Mouse (Mus musculus) layer of hippocampus, postnatal 36 days (tissue): Measurements from ENCODE around the gene Slc38a4. TPM values are rescaled to one million over a fixed set of nuclear protein-coding genes. Genes with fewer than 3 reads are reported as not detected.

Source experiments
- DNase-seq, 2 experiments: peaks; one replicate each; pipeline ENCODE4 v3.0.0; 2022
- total RNA-seq, 2 experiments: library from RNA; stranded (reverse); gene quantifications; 2 replicates each; pipeline ENCODE4 v1.2.3; 2021

The Slc38a4 gene
- total RNA-seq, 2 experiments from 2014 or later: 0.46 to 0.67 TPM

DNA sequence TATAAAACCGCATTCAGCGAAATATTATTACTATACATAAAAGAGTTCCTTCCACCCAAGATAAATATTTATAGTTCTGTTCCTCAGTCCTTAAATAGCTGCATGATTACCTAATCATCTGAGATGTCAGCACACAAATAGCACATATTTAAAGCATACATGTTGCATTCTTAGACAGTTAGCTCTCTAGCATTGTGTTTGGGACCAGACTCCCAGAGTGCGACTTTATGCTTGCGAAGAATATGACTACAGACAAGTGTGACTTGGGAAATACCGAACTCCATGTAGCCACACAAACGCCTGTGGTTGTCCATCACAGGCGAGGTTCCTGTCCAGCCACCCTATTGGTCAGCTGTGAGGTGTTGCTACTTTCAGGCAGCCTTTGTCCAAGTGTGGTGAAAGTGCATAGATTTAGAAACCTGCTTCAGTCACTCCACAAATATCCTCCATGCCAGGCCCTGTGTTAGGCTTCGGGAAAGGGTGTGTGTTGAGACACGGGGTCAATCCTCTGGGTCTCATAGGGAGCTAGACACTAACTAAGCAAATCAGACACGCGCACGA, 40.6 kb downstream of the Slc38a4 start:
- no peak for DNase-seq

DNA sequence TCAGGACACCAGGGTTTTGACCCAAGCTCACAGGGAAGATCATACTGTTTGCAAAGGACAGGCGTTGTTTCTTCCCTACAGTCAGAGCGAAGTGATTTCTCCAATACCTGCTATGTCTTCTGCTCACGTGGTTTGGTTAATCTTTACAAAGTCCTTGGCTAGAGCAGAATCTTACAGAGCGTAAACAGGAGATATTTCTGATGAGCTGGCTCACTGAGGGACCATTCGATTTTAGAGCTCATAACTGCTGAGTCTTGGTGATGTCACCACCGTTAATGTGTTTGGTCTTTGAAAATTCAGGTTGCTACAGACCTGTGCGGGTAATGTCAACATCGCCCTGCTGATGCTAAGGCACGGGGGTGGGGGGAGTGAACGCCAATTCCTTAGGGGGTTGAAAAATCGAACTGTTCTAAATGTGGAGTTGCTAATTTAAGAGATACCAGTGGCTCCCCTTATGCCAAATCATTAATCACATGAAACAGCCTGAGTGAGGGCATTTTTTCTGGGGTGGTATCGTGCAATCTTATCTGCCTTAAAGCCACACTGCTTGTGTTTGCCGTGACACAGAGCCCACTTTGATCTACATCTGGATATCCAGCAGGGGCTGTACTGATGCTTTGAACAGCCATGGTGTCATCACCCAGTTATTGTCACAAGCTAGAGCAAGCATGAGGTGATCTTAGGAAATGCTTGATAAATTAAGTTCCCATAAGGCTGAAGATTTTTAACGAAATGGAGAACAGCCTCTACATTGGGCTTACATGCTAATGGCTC, 44.0 kb downstream of the Slc38a4 start:
- no peak for DNase-seq

DNA sequence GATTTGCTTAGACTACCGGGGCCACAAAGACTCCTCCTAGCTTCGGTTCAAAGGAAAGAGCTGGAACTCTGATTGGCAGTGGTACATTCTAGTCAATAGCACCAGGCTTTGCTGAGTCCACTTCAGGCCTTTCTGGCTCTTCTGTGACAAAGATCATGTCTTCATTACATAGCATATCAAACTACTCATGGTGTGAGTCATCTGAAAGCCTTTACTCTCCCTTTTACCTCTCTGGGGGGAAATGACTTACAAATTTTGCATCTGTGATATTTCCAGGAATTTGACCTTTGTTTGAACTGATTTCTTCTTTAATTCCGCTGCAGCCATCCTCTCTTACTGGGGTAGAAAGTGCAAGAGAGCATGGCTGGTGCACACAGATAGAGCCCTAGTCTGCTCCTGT, 46.5 kb downstream of the Slc38a4 start:
- DNase-seq: no peak

- DNase-seq: no peak
Observed at GRCm38 (mm10) chr15:97005631-97006234, 50.0 kb downstream of the Slc38a4 start.

GRCm38 (mm10) chr15:97004525-97004867, 51.3 kb downstream of the Slc38a4 start:
- no peak for DNase-seq

DNA sequence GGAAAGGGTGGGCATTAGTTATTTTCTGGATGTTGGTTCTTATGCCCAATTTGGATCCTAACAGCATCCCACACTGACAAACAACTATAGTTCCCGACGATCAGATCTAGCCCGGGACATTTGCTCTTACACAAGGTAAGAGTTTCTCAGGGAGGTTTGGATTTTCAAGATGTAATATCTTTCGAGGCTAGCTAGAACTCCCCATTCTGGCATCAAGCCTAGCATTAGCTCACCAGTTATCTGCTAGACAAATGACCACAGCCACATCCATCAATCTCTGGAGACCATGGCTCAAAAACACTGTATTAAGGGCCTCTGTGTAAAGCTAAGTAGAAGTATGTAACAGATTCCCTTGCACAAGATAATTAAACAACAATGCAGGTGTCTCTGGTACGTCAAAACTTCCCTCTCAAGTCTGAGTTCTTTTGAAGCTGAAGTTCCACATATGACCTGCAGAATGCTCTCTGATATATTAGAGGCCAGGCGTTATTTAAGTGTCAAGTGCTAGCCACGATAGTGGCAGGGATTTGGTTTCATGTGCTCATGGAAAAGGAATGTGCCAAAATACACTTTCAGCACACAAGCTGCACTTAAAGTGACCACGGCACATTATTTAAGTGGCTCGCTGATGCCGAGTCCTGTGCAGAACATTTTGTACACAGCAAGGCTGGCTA, 51.8 kb downstream of the Slc38a4 start:
- DNase-seq: no peak

GRCm38 (mm10) chr15:97003186-97003585, 52.6 kb downstream of the Slc38a4 start:
- no peak for DNase-seq

DNA sequence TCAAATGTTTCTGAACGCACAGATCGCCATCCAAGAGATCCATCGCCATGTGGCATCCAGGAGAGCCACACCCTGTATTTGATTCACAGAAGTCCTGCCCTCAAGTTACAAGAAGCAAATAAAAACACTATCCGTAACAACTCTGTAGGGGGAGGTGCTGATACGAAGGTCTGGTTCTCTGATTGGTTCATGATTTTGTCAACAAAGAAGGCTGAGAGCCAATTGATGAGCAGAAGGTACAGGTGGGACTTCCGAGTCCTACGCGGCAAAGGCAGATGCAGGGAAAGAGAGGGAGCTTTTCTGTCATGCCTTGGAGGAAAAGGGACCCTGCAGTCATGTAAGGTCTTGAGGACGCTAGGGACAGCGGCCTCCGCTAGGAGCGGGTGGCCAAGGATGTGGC, 53.0 kb downstream of the Slc38a4 start:
- no peak for DNase-seq

DNA sequence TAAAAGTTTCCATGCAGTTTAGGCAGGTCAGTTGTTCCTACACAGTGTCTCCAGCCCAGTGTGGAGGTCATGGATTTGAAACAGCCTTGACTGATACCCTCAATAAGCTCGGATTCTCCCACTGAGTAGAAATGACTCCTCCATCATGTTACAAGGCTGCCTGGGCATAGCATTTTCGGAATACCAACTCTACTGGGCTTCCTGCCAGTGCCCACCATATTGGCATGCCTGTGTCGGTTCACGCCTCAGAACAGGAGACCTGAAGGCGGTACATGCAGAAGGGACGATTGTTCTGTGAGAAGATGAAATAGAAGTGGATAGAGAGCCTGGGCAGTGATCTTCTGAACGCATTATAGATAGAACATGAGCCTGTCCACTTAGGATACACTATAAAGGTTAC, 53.9 kb downstream of the Slc38a4 start:
- peak in 1 of 2 experiments; percentile 3 for DNase-seq

GRCm38 (mm10) chr15:97001416-97001815, 54.3 kb downstream of the Slc38a4 start:
- DNase-seq: no peak

DNA sequence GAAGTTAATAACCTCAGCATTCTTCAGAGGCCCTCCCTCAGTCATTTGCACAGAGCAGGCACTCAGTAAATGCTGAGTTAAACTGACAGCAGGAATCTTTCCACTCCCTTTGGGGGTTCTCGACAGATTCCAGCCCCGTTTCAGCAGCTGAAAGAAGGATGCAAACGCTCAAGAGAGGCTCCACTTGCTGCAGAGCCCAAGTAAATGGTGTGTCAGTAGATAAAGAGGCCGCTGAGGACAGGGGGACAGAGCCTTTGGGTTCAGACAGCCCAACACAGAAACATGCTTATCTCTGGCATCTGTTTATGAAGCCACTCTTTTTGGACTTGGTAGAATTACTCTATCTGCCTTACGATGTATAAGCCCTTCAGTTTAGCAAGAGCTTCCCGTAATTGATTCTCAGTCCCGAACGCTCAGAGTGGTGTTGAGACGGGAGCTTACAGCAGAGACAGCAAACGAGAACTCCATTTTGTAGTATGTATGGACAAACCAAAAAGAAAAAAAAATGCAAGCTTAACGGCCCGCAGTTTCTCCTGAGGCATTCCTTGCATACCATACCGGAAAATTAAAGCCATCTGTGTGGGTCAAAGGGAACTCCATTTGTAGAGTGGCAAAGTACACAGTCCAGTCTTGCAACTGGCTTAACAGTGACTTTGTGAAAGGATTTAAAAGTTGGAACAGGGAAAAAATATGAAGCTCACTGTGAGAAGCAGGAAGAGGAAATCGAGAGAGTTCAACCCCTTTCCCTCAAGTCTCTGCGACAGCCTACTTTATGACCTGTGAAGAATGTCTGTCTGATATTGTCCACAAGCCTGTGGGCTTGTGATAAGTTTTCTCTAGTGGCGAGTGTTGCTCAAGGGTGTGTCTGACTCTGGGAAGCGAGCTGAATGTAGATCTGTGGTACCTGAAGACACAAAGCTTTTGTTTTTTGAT, 55.2 kb downstream of the Slc38a4 start:
- no peak for DNase-seq

DNA sequence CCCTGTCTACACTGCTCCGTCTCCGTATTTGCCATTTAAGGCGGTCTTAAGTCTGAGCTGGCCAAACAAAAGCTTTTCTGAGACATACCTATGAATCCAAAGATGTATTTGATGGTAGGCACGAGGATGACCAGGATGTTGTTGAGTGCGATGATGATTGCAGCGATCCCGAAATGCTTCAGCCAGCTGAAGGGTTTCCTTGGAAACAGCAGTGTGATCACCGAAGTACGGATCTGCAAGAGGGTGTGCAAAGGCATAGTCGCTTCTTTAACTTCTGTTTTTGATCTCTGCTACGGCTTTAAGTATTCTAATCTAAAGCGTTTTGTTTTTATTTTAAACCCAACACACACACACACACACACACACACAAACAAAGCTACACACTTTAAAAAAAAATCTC, 56.4 kb downstream of the Slc38a4 start:
- DNase-seq: no peak

GRCm38 (mm10) chr15:96985618-96986017, 70.1 kb downstream of the Slc38a4 start:
- DNase-seq: no peak

- no peak for DNase-seq
Observed at GRCm38 (mm10) chr15:96983581-96984330, 72.0 kb downstream of the Slc38a4 start.

GRCm38 (mm10) chr15:96975125-96975524, 80.6 kb downstream of the Slc38a4 start:
- DNase-seq: no peak

- no peak for DNase-seq
Observed at GRCm38 (mm10) chr15:96974131-96974530, 81.6 kb downstream of the Slc38a4 start.

DNA sequence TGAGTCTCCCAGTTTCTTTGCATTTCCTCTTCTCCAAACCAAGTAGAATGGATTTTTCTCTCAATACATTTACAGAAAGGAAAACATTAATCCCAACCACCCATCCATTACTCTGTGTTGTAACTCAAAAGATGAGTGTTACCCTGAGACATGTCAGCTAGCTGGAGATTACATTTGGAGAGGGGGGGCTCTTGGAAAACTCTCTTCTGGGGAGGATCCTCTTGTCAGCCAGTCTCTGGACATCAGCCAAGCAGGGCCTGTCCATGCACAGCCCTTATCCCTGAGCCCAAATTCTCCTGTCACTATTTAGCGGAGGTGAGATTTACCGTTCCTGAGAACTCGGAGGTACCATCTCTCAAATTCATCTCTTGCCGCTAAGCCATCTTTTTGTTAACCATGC, 82.4 kb downstream of the Slc38a4 start:
- no peak for DNase-seq

DNA sequence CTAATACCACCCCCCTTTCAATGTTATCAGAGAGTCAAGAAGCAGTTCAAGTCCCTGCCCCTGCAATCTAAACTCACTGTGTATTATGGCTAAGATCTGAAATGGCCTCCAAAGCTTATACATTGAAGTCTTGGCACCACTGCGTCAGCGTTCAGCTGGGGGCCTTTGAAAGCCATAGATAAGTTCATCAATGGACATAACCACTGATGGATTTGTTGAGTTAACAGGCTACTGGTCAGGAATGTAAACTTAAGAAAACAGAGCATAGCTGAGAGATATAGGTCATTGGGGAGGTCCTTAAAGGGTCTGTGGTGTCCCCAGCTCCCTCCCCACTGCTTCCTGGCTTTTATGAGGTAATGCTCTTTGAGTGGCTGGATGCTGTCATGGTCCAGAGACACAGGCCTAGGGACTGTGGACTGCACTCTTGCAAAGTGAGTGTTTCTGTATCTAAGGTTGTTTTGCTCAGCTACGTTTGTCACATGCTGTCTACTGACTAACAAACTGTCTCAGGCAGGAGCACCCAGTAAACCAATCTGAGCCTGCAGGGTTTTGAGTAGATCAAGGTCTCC, 83.0 kb downstream of the Slc38a4 start:
- DNase-seq: no peak

GRCm38 (mm10) chr15:96971906-96972305, 83.8 kb downstream of the Slc38a4 start:
- DNase-seq: no peak

DNA sequence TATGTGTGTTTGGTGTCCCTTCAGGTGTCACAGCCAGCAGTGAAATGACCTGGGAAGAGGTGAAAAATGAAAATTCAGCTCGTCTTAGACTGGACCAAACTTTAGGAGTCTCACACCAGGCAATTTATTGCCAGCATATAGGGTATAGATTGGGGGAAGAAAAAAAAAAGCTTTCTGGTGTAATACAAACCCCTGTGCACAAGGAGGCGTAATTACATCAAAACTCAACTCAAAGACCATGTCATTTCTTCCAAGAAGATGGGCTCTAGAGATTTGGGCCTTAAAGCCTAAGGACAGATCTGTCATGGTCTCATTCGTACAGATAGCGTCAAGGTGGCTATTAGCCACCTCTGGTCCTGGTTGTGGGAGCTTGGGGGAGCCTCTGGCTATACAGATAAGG, 86.0 kb downstream of the Slc38a4 start:
- no peak for DNase-seq

- DNase-seq: no peak
Observed at GRCm38 (mm10) chr15:96968741-96969140, 87.0 kb downstream of the Slc38a4 start.
